Mouse (Mus musculus) ES-Bruce4 (cell line): Measurements from ENCODE around the gene Ube2v1. TPM values are rescaled to one million over a fixed set of nuclear protein-coding genes. Genes with fewer than 3 reads are reported as not detected.
A peak's percentile ranks its signal among the peaks of the same experiment; 100 is the strongest.

Experiments used
- H3K27ac ChIP-seq: 2 replicates; pipeline ENCODE4 v1.5.1; 2012; ENCODE audit warnings: low read length, inconsistent platforms; ENCODE audit not compliant: insufficient read depth
- H3K27me3 ChIP-seq: 2 replicates; pipeline ENCODE4 v1.6.1; 2012; ENCODE audit warnings: mild to moderate bottlenecking, low read length, inconsistent platforms; ENCODE audit not compliant: control insufficient read depth, poor library complexity, insufficient read depth, severe bottlenecking
- H3K36me3 ChIP-seq: 2 replicates; pipeline ENCODE4 v1.6.1; 2012; ENCODE audit warnings: inconsistent platforms, mild to moderate bottlenecking, low read length, moderate library complexity; ENCODE audit not compliant: control insufficient read depth, poor library complexity, insufficient read depth, severe bottlenecking
- H3K4me1 ChIP-seq: one replicate; pipeline ENCODE4 v1.8.1; 2011; ENCODE audit warnings: low read length; ENCODE audit not compliant: control insufficient read depth, insufficient read depth
- H3K4me3 ChIP-seq: 2 replicates; pipeline ENCODE4 v1.5.1; 2011; ENCODE audit warnings: low read depth, mild to moderate bottlenecking, low read length
- H3K9ac ChIP-seq: 2 replicates; pipeline ENCODE4 v1.6.1; 2012; ENCODE audit warnings: low read depth, mild to moderate bottlenecking, inconsistent platforms; ENCODE audit not compliant: poor library complexity, severe bottlenecking
- H3K9me3 ChIP-seq: replicated peaks from 2 replicates; pipeline ENCODE4 v1.6.1; 2012; ENCODE audit warnings: mild to moderate bottlenecking, low read length, inconsistent platforms; ENCODE audit not compliant: control insufficient read depth, poor library complexity, insufficient read depth, severe bottlenecking
- CTCF ChIP-seq: IDR thresholded peaks from one replicate; pipeline ENCODE4 v1.8.1; 2011; ENCODE audit warnings: low read depth, low read length
- EP300 ChIP-seq: IDR thresholded peaks from 2 replicates; pipeline ENCODE4 v1.6.1; 2011; ENCODE audit warnings: low read depth, low read length; ENCODE audit not compliant: insufficient read depth
- POLR2A ChIP-seq: IDR thresholded peaks from one replicate; pipeline ENCODE4 v1.8.1; 2011; ENCODE audit warnings: low read length; ENCODE audit not compliant: insufficient read depth
- polyA plus RNA-seq: library from polyadenylated mRNA; stranded (reverse); fragments of >200 nt; gene quantifications from 2 replicates; pipeline ENCODE4 v1.2.4, GENCODE M21; 2011; ENCODE audit warnings: low read depth; ENCODE audit not compliant: missing spikeins, insufficient read depth, insufficient read length

Ube2v1 gene
- polyA plus RNA-seq, 1 experiment: 189 TPM

GRCm38 (mm10) chr2:167634865-167635512, 3.1 kb upstream of the Ube2v1 start:
- Histone ChIP-seq H3K9ac (no peak overlapping the region), H3K36me3 (no peaks in the 10 kb centered on the region), H3K4me1 (peaks cover 6% of the 10 kb centered on the region), H3K27ac (no peak overlapping the region), H3K4me3 (no peak overlapping the region), H3K9me3 (no peaks in the 10 kb centered on the region), H3K27me3 (no peaks in the 10 kb centered on the region)
- TF ChIP-seq CTCF (no peak), POLR2A (no peak), EP300 (no peak)

GRCm38 (mm10) chr2:167634338-167634770, 2.5 kb upstream of the Ube2v1 start:
- no peak overlapping the region for H3K27ac ChIP-seq
- no peaks in the 10 kb centered on the region for H3K27me3 ChIP-seq
- H3K36me3 ChIP-seq: no peaks in the 10 kb centered on the region
- TF ChIP-seq POLR2A (no peak), CTCF (no peak), EP300 (no peak)
- no peaks in the 10 kb centered on the region for H3K9me3 ChIP-seq
- peak overlapping the region; percentile 79 for H3K9ac ChIP-seq
- H3K4me3 ChIP-seq: peak overlapping the region; percentile 45
- peaks cover 8% of the 10 kb centered on the region for H3K4me1 ChIP-seq

GRCm38 (mm10) chr2:167633537-167633872, 1.6 kb upstream of the Ube2v1 start:
- peak overlapping the region; percentile 79; the same call in 1 of the 2 replicates for H3K9ac ChIP-seq
- peaks cover 2% of the 10 kb centered on the region; the same call in 1 of the 2 replicates for H3K36me3 ChIP-seq
- H3K27me3 ChIP-seq: no peaks in the 10 kb centered on the region
- no peaks in the 10 kb centered on the region for H3K9me3 ChIP-seq
- H3K4me1 ChIP-seq: peaks cover 8% of the 10 kb centered on the region
- TF ChIP-seq CTCF: no peak
- TF ChIP-seq EP300: no peak
- no peak for TF ChIP-seq POLR2A
- H3K27ac ChIP-seq: no peak overlapping the region
- no peak overlapping the region for H3K4me3 ChIP-seq

- no peaks in the 10 kb centered on the region for H3K9me3 ChIP-seq
- peak overlapping the region; percentile 76 for H3K9ac ChIP-seq
- no peaks in the 10 kb centered on the region for H3K27me3 ChIP-seq
- H3K4me1 ChIP-seq: peaks cover 8% of the 10 kb centered on the region
- H3K27ac ChIP-seq: peak overlapping the region; percentile 83
- H3K4me3 ChIP-seq: peak overlapping the region; percentile 83
- peaks cover 2% of the 10 kb centered on the region; the same call in 1 of the 2 replicates for H3K36me3 ChIP-seq
- TF ChIP-seq POLR2A (no peak), EP300 (no peak), CTCF (no peak)
Measured at GRCm38 (mm10) chr2:167632731-167633536, 1.0 kb upstream of the Ube2v1 start.

- TF ChIP-seq EP300 (no peak), CTCF (no peak), POLR2A (no peak)
- Histone ChIP-seq H3K4me3 (peak overlapping the region; percentile 73), H3K9me3 (no peaks in the 10 kb centered on the region), H3K9ac (peak overlapping the region; percentile 94), H3K27ac (no peak overlapping the region), H3K4me1 (peaks cover 8% of the 10 kb centered on the region), H3K27me3 (no peaks in the 10 kb centered on the region), H3K36me3 (peaks cover 2% of the 10 kb centered on the region; the same call in 1 of the 2 replicates)
Measured at GRCm38 (mm10) chr2:167631181-167631590, 709 bp downstream of the Ube2v1 start.

GRCm38 (mm10) chr2:167630421-167630820, 1.5 kb downstream of the Ube2v1 start:
- Histone ChIP-seq H3K36me3 (peaks cover 2% of the 10 kb centered on the region; the same call in 1 of the 2 replicates), H3K27ac (no peak overlapping the region), H3K27me3 (no peaks in the 10 kb centered on the region), H3K9ac (peak overlapping the region; percentile 94), H3K4me1 (peaks cover 8% of the 10 kb centered on the region), H3K4me3 (peak overlapping the region; percentile 73), H3K9me3 (no peaks in the 10 kb centered on the region)
- no peak for TF ChIP-seq EP300
- no peak for TF ChIP-seq CTCF
- no peak for TF ChIP-seq POLR2A
